Mouse (Mus musculus) T-helper 2 cell (primary cell): ENCODE measurements around the gene Vkorc1.

Experiments
- in situ Hi-C: fragments of 300-600 bp; cut with MboI, MseI; formaldehyde crosslinking; loops from one replicate; pipeline ENCODE4 v1.15.1; 2025; ENCODE audit warnings: high pct_unique_total_duplicates

The Vkorc1 gene

GRCm38 (mm10) chr7:127876467-127877348 is 18.7 kb downstream of the Vkorc1 start, which contains the start of gene Zfp668:
Gene Zfp668, minus strand, starts transcription at chr7:127876828.
- in situ Hi-C loops = loop anchor here (5.0 kb wide), 1 partner anchor 36 kb away; the partner anchor contains the start of gene Kat8

- in situ Hi-C loops = loop anchor here (5.0 kb wide), 1 partner anchor 36 kb away; the partner anchor contains the start of gene Kat8
Measured at GRCm38 (mm10) chr7:127876041-127876466, 19.4 kb downstream of the Vkorc1 start, which contains the start of gene Zfp646. Gene Zfp646, plus strand, starts transcription at chr7:127876221.

- in situ Hi-C loops = loop anchor here (5.0 kb wide), 1 partner anchor 37 kb away; the partner anchor contains the start of gene Kat8
Measured at GRCm38 (mm10) chr7:127875627-127876001, 19.8 kb downstream of the Vkorc1 start.

- in situ Hi-C loops = loop anchor here (5.0 kb wide), 1 partner anchor 37 kb away; the partner anchor contains the start of gene Kat8
Measured at GRCm38 (mm10) chr7:127874812-127875626, 20.4 kb downstream of the Vkorc1 start.

GRCm38 (mm10) chr7:127870136-127870821 is 25.1 kb downstream of the Vkorc1 start:
- in situ Hi-C loops = no loop called here

- in situ Hi-C loops = no loop called here
Measured at GRCm38 (mm10) chr7:127869149-127869810, 26.1 kb downstream of the Vkorc1 start.

- in situ Hi-C loops = no loop called here
Measured at GRCm38 (mm10) chr7:127867641-127868040, 27.8 kb downstream of the Vkorc1 start.

GRCm38 (mm10) chr7:127866434-127866833 is 29.0 kb downstream of the Vkorc1 start:
- in situ Hi-C loops = no loop called here

GRCm38 (mm10) chr7:127858258-127858657 is 37.2 kb downstream of the Vkorc1 start:
- in situ Hi-C loops = no loop called here

GRCm38 (mm10) chr7:127850906-127851305 is 44.5 kb downstream of the Vkorc1 start:
- in situ Hi-C loops = no loop called here

- in situ Hi-C loops = loop anchor here (10.0 kb wide), 1 partner anchor 955 kb away; no protein-coding TSS in a partner anchor
Measured at GRCm38 (mm10) chr7:127849973-127850875, 45.2 kb downstream of the Vkorc1 start.
